Mouse (Mus musculus): ENCODE measurements around the gene Olfr1349. TPM values are rescaled to one million over a fixed set of nuclear protein-coding genes. Genes with fewer than 3 reads are reported as not detected.
"Not testable (repeated sequence)": the region's sequence is repeated elsewhere in the genome, so short reads cannot be mapped to it uniquely, and the experiment has no call there.

Gene Olfr1349
- polyA plus RNA-seq (2014; fragmentation: Nextera tagmentation; extraction: Ambion mirVana) = not detected in 2 replicates

GRCm38 (mm10) chr7:6522850-6523249, at the start of gene Olfr1349:
Gene Olfr1349 (minus strand): TSS chr7:6522950.
- Histone ChIP-seq H3K4me3 (ENCODE audit: low read length) (no peak within 1 kb of the TSS), H3K27me3 (ENCODE audit: control insufficient read depth, insufficient read depth, low read length) (no peaks in the 10 kb centered on the region), H3K36me3 (ENCODE audit: control insufficient read depth, insufficient read depth, low read length) (no peaks in the 10 kb centered on the region), H3K9me3 (ENCODE audit: control insufficient read depth, low read length) (peaks cover 5% of the 10 kb centered on the region), H3K9ac (ENCODE audit: low read depth, low read length) (no peak within 1 kb of the TSS), H3K4me1 (ENCODE audit: control insufficient read depth, insufficient read depth, low read length) (no peaks in the 10 kb centered on the region), H3K4me2 (replicated peaks; ENCODE audit: low read depth, low read length) (no peak within 1 kb of the TSS), H3K27ac (ENCODE audit: low read depth, low read length) (no peak within 1 kb of the TSS)
- no peak for ATAC-seq (ENCODE audit: low FRiP score, low TSS enrichment)
- WGBS = 82% methylated on average over 5 of the region's 5 CpGs

DNA sequence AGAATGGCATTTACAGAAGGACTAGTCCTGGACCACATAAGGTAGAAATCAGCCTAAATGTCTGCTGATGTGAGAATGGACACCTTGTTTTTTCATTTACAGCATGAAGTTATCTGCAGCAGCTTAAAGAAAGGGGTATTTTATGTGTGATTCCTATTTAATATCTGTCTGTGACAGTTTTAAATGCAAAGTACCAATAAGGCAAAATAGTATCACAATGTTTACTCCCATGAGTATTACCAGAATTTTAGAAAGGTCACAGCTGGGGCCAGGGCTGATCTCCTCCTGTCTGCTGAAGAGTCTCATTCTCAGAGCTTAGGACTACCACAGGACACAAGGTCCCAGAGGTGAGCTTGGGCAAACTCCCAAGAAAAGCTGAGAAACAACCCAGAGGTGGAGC, 41.8 kb upstream of the Olfr1349 start, which contains the start of gene Olfr1350:
Olfr1350 (plus strand) TSS at position 301 of the 400 bp plus-strand sequence.
- Histone ChIP-seq H3K4me2 (replicated peaks; ENCODE audit: low read depth, low read length) (no peak within 1 kb of the TSS), H3K9me3 (ENCODE audit: control insufficient read depth, low read length) (no peaks in the 10 kb centered on the region), H3K27ac (ENCODE audit: low read depth, low read length) (no peak within 1 kb of the TSS), H3K36me3 (ENCODE audit: control insufficient read depth, insufficient read depth, low read length) (no peaks in the 10 kb centered on the region), H3K27me3 (ENCODE audit: control insufficient read depth, insufficient read depth, low read length) (no peaks in the 10 kb centered on the region), H3K4me3 (ENCODE audit: low read length) (no peak within 1 kb of the TSS), H3K9ac (ENCODE audit: low read depth, low read length) (no peak within 1 kb of the TSS), H3K4me1 (ENCODE audit: control insufficient read depth, insufficient read depth, low read length) (no peaks in the 10 kb centered on the region)
- ATAC-seq (ENCODE audit: low FRiP score, low TSS enrichment) = no peak

DNA sequence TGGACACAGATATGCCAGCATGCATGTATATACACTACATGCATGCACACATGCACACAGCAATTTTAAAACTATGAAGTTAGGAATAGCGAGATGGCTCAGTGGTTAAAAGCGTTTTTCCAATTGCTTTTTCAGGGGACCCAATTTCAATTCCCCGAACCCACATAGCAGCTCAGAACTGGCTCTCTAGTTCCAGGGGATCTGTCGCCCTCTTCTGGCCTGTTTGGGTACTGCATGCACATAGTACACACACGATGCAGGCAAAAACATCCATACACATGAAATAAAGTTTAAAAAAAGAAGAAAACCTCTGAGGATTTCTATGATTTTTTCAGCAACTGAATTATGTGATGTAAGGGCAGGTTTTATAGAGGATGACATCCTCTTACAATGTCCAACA, 3.4 kb upstream of the Olfr1349 start:
- Histone ChIP-seq H3K27ac (ENCODE audit: low read depth, low read length) (no peak overlapping the region), H3K4me1 (ENCODE audit: control insufficient read depth, insufficient read depth, low read length) (no peaks in the 10 kb centered on the region), H3K4me3 (ENCODE audit: low read length) (no peak overlapping the region), H3K9me3 (ENCODE audit: control insufficient read depth, low read length) (peaks cover 5% of the 10 kb centered on the region), H3K4me2 (replicated peaks; ENCODE audit: low read depth, low read length) (no peak overlapping the region), H3K9ac (ENCODE audit: low read depth, low read length) (no peak overlapping the region), H3K36me3 (ENCODE audit: control insufficient read depth, insufficient read depth, low read length) (no peaks in the 10 kb centered on the region), H3K27me3 (ENCODE audit: control insufficient read depth, insufficient read depth, low read length) (no peaks in the 10 kb centered on the region)
- ATAC-seq (ENCODE audit: low FRiP score, low TSS enrichment) = no peak
- WGBS = 69% methylated on average over 5 of the region's 5 CpGs

- Histone ChIP-seq H3K27me3 (ENCODE audit: control insufficient read depth, insufficient read depth, low read length) (no peaks in the 10 kb centered on the region), H3K9me3 (ENCODE audit: control insufficient read depth, low read length) (peaks cover 5% of the 10 kb centered on the region), H3K4me2 (replicated peaks; ENCODE audit: low read depth, low read length) (no peak overlapping the region), H3K4me1 (ENCODE audit: control insufficient read depth, insufficient read depth, low read length) (no peaks in the 10 kb centered on the region), H3K27ac (ENCODE audit: low read depth, low read length) (no peak overlapping the region), H3K9ac (ENCODE audit: low read depth, low read length) (no peak overlapping the region), H3K4me3 (ENCODE audit: low read length) (no peak overlapping the region), H3K36me3 (ENCODE audit: control insufficient read depth, insufficient read depth, low read length) (no peaks in the 10 kb centered on the region)
- no peak for ATAC-seq (ENCODE audit: low FRiP score, low TSS enrichment)
- 71% methylated on average over 3 of the region's 3 CpGs for WGBS
Measured at GRCm38 (mm10) chr7:6525001-6525400, 2.3 kb upstream of the Olfr1349 start.

DNA sequence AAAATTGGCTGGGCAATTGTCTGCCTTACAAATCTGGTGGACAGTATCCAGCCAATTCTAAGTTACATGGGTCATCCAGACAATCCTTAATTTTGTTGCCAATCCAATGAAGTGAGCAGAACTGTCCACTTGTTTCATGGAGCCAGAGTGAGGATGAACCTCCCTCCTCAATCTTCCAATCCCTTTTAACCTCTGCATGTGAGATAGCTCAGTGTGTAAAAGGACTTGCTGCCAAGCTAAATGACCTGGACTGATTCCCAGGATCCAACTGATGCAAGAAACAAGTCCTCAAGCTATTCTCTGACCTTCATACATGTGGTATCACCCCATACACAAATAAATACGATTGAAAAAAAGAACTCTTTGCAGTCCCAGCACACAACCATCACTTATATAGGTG, 1.1 kb downstream of the Olfr1349 start:
- Histone ChIP-seq H3K36me3 (ENCODE audit: control insufficient read depth, insufficient read depth, low read length) (no peaks in the 10 kb centered on the region), H3K4me2 (replicated peaks; ENCODE audit: low read depth, low read length) (no peak overlapping the region), H3K9ac (ENCODE audit: low read depth, low read length) (no peak overlapping the region), H3K4me1 (ENCODE audit: control insufficient read depth, insufficient read depth, low read length) (no peaks in the 10 kb centered on the region), H3K27me3 (ENCODE audit: control insufficient read depth, insufficient read depth, low read length) (no peaks in the 10 kb centered on the region), H3K9me3 (ENCODE audit: control insufficient read depth, low read length) (peaks cover 5% of the 10 kb centered on the region), H3K27ac (ENCODE audit: low read depth, low read length) (no peak overlapping the region), H3K4me3 (ENCODE audit: low read length) (no peak overlapping the region)
- WGBS = 37% methylated on average over 1 of the region's 1 CpGs
- ATAC-seq (ENCODE audit: low FRiP score, low TSS enrichment) = no peak

DNA sequence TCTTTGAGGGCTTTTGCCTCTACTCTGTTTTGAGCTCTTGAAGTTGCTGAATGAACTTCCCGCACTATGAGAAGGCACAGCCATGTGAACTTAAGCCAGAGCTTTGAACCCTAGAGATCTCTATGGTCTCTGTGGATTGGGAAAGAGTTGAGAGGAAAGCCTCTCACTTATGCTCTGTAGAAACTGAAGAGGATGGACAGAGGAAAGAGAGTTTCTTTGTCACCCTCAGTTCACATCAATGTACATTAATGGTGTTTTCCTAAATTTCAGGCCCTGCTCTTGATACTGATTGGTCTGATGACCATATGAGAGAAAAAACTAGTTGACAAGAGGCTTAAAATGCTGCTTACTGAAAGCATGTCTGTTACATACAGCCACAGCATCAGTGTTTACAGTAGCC, 14.1 kb downstream of the Olfr1349 start, which contains the start of gene Olfr1348:
Olfr1348 (minus strand) TSS at position 101 of the 400 bp plus-strand sequence.
- Histone ChIP-seq H3K4me3 (ENCODE audit: low read length) (no peak within 1 kb of the TSS), H3K9ac (ENCODE audit: low read depth, low read length) (no peak within 1 kb of the TSS), H3K27me3 (ENCODE audit: control insufficient read depth, insufficient read depth, low read length) (no peaks in the 10 kb centered on the region), H3K4me1 (ENCODE audit: control insufficient read depth, insufficient read depth, low read length) (no peaks in the 10 kb centered on the region), H3K27ac (ENCODE audit: low read depth, low read length) (no peak within 1 kb of the TSS), H3K36me3 (ENCODE audit: control insufficient read depth, insufficient read depth, low read length) (no peaks in the 10 kb centered on the region), H3K4me2 (replicated peaks; ENCODE audit: low read depth, low read length) (no peak within 1 kb of the TSS), H3K9me3 (ENCODE audit: control insufficient read depth, low read length) (no peaks in the 10 kb centered on the region)
- no peak for ATAC-seq (ENCODE audit: low FRiP score, low TSS enrichment)
- WGBS = 83% methylated on average over 1 of the region's 1 CpGs

DNA sequence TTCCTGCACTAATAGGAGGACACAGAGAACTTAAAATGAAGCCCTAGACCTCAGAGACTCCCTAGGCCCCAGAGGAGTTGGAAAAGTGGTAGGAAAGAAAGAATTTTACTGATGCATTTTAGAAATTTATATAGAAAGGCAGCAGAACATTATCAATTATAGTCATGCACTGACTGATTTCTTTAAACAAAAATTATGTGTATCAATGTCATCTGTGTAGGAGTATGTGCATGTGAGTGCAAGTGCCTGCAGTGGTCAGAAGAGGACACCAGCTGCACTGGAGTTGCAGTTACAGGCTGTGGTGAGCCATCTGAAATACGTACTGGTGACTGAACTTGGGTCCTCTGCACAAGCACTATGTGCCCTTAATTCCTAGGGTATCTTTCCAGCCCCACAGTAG, 23.1 kb downstream of the Olfr1349 start, which contains the start of gene Olfr1347:
Olfr1347 (minus strand) TSS at position 101 of the 400 bp plus-strand sequence.
- Histone ChIP-seq H3K9me3 (ENCODE audit: control insufficient read depth, low read length) (peaks cover 5% of the 10 kb centered on the region; the same call in 1 of the 2 replicates), H3K27me3 (ENCODE audit: control insufficient read depth, insufficient read depth, low read length) (no peaks in the 10 kb centered on the region), H3K4me3 (ENCODE audit: low read length) (no peak within 1 kb of the TSS), H3K9ac (ENCODE audit: low read depth, low read length) (no peak within 1 kb of the TSS), H3K4me1 (ENCODE audit: control insufficient read depth, insufficient read depth, low read length) (no peaks in the 10 kb centered on the region), H3K27ac (ENCODE audit: low read depth, low read length) (no peak within 1 kb of the TSS), H3K4me2 (replicated peaks; ENCODE audit: low read depth, low read length) (no peak within 1 kb of the TSS), H3K36me3 (ENCODE audit: control insufficient read depth, insufficient read depth, low read length) (no peaks in the 10 kb centered on the region)
- 69% methylated on average over 1 of the region's 1 CpGs for WGBS
- ATAC-seq (ENCODE audit: low FRiP score, low TSS enrichment) = no peak

DNA sequence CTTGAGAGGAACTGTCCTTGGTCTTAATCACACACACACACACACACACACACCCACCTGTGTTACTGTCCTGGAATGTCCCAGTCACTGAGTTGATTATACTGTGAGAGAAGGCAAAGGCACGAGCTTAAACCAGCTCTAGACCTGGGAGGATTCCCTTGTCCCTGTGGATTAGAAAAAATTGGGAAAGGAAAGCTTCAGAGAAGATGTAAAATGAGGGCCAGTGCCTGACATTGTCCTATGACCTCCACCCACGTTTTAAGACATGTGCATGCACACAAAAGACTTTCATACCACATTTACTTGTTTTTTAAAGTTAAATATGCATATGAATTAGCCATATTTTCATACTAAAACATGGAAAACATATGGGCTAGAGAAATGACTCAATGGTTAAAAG, 35.9 kb downstream of the Olfr1349 start, which contains the start of gene Olfr5:
Olfr5 (minus strand) TSS at position 101 of the 400 bp plus-strand sequence.
- Histone ChIP-seq H3K4me3 (ENCODE audit: low read length) (no peak within 1 kb of the TSS), H3K9ac (ENCODE audit: low read depth, low read length) (no peak within 1 kb of the TSS), H3K27ac (ENCODE audit: low read depth, low read length) (no peak within 1 kb of the TSS), H3K4me2 (replicated peaks; ENCODE audit: low read depth, low read length) (no peak within 1 kb of the TSS), H3K36me3 (ENCODE audit: control insufficient read depth, insufficient read depth, low read length) (no peaks in the 10 kb centered on the region), H3K9me3 (ENCODE audit: control insufficient read depth, low read length) (0 out of 2 replicates have a peak, but pooled peaks cover 2% of the 10 kb centered on the region), H3K4me1 (ENCODE audit: control insufficient read depth, insufficient read depth, low read length) (no peaks in the 10 kb centered on the region), H3K27me3 (ENCODE audit: control insufficient read depth, insufficient read depth, low read length) (no peaks in the 10 kb centered on the region)
- ATAC-seq (ENCODE audit: low FRiP score, low TSS enrichment) = no peak
- WGBS = 38% methylated on average over 2 of the region's 2 CpGs

- H3K4me3 ChIP-seq (ENCODE audit: low read length); H3K4me2 ChIP-seq (replicated peaks; ENCODE audit: low read depth, low read length); H3K4me1 ChIP-seq (ENCODE audit: control insufficient read depth, insufficient read depth, low read length); H3K36me3 ChIP-seq (ENCODE audit: control insufficient read depth, insufficient read depth, low read length); H3K9me3 ChIP-seq (ENCODE audit: control insufficient read depth, low read length); ATAC-seq (ENCODE audit: low FRiP score, low TSS enrichment); H3K27me3 ChIP-seq (ENCODE audit: control insufficient read depth, insufficient read depth, low read length); H3K27ac ChIP-seq (ENCODE audit: low read depth, low read length); H3K9ac ChIP-seq (ENCODE audit: low read depth, low read length): not testable (repeated sequence)
- WGBS = 92% methylated on average over 2 of the region's 2 CpGs
Measured at GRCm38 (mm10) chr7:6477633-6478032, 45.1 kb downstream of the Olfr1349 start.

Data from kidney, embryonic 14.5 days (tissue).